Mouse (Mus musculus): ENCODE results near the gene Il17f.
A peak's percentile ranks its signal among the peaks of the same experiment; 100 is the strongest.
"Not testable (repeated sequence)": the region's sequence is repeated elsewhere in the genome, so short reads cannot be mapped to it uniquely, and the experiment has no call there.

The Il17f gene

DNA sequence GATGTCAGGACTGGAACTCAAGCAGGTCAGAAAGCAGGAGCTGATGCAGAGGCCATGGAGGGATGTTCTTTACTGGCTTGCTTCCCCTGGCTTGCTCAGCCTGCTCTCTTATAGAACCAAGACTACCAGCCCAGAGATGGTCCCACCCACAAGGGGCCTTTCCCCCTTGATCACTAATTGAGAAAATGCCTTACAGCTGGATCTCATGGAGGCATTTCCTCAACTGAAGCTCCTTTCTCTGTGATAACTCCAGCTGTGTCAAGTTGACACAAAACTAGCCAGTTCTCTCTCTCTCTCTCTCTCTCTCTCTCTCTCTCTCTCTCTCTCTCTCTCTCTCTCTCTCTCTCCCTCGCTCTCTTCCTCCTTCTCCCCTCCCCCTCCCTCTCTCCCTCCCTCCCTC, at the start of gene Il17f:
Gene Il17f, minus strand, starts transcription at position 101 of the 400 bp plus-strand sequence.
- DNase-seq = not testable (repeated sequence)

DNA sequence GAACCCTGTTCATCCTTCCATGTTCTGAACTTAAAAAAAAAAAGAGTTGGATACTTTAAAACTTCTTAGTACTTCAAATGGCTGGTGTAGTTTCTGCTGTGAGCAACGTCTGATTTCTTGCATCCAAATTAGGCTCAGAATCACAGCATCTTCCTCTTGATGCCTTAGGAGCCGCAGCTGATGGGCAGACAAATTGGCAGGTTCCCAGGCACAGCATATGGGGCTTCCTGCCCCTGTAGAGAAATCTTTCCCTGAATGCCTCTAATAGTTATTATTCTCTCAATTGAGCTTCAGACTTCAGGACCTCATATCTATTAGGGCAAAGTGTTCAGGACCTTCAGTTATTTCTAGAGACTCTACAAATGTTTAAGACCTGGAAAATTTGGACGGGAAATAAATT, 49.5 kb upstream of the Il17f start:
- DNase-seq = no peak

GRCm38 (mm10) chr1:20836551-20837125, 46.2 kb upstream of the Il17f start:
- no peak for DNase-seq

GRCm38 (mm10) chr1:20833141-20833511, 42.7 kb upstream of the Il17f start:
- no peak for DNase-seq

GRCm38 (mm10) chr1:20832473-20833140, 42.2 kb upstream of the Il17f start:
- no peak for DNase-seq

DNA sequence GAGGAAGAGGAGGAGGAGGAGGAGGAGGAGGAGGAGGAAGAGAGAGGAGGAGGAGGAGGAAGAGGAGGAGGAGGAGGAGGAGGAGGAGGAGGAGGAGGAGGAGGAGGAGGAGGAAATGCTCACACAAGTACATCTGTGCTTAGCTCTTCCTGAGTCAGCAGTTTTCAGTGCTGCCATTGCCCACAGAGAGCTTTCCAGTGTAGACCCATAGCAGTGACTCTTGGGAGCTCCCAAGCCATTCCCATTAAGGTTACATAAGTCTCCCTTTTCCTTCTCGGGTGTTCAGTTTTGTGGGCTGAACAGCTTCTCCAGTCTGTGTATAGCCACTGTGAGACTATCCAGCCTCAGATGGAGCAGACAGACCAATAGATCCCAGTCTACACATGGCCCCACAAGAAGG, 40.1 kb upstream of the Il17f start:
- DNase-seq = no peak

- DNase-seq = no peak
Measured at GRCm38 (mm10) chr1:20828061-20828460, 37.6 kb upstream of the Il17f start.

DNA sequence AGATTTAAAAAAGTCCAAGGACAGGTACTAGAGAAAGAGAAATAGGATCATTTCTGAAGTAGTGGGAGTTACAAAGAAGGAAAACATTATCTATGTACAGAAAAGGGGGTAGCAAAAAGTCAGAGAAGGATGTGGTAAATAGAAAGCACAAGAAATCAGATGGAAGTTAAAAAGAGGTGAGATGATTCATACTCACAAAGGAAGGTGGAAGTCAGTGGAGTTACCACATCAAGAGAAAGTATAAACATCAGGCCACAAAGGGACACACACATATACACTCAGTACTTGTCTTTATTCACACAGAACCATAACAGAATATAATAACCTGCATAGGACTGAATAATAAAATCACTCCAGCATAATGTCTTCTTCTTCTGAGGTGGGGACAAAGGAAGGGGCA, 34.6 kb upstream of the Il17f start:
- no peak for DNase-seq

GRCm38 (mm10) chr1:20823906-20824305, 33.5 kb upstream of the Il17f start:
- DNase-seq = no peak

DNA sequence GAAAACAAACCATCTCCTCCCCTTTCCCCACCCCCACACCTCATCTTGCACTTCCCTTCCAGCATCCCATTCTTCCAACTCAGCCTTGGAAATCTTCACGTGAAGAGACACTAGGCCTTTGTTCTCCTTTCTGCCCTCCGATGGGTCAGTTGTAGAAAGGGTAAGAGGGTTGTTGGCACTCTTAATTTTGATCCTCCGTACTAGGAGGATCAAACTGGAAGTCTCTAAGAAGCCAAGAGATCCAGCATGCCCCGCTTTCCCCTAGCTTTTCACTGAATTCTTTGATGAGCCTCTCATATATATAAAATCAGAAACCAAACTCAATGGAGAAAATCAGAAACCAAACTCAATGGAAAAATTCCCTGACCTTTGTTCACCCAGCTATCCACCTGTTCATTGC, 33.1 kb upstream of the Il17f start:
- DNase-seq = no peak

GRCm38 (mm10) chr1:20820959-20821358, 30.5 kb upstream of the Il17f start:
- DNase-seq = no peak

- DNase-seq = peak; percentile 78
Measured at GRCm38 (mm10) chr1:20819771-20820605, 29.6 kb upstream of the Il17f start, which contains the start of gene Mcm3. Gene Mcm3 (minus strand): TSS chr1:20820312.

DNA sequence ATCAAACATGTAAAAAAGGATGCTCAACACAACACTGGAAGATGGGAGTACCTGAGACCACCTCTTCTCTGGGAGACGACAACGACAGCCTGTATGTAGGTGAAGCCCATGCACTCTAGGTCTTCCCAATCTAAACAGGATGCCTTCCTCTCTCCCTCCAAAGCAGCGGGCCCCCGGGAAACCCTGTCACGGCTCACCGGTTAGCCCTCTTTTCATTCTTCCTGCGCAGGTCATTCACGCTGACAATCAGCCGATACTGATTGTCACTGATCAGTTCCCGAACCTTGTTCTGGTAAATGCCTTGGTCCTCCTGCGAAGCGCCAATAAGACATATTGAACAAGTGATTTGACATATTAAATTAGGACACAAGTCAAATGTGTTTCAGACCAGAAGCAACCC, 27.2 kb upstream of the Il17f start:
- DNase-seq = no peak

GRCm38 (mm10) chr1:20817172-20817571, 26.8 kb upstream of the Il17f start:
- DNase-seq = no peak

DNA sequence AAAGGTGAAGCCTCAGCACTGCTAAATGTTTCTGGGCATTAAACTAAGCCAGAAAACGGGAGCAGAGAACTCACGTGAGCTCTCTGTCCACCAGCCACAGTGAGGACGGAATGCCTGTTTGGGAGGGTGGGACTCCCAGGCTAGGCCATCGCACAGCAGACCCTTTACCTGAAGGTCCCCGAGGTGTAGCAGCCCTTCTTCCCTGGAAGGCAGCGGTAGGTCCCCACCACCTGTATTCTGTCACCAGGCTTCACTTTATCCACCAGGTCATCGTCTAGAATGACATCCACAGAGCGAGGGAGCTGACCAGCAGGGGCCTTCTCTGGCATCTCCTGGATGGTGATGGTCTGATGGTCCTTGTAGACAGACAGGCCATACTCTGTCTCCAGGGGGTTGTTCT, 24.1 kb upstream of the Il17f start:
- DNase-seq = no peak

DNA sequence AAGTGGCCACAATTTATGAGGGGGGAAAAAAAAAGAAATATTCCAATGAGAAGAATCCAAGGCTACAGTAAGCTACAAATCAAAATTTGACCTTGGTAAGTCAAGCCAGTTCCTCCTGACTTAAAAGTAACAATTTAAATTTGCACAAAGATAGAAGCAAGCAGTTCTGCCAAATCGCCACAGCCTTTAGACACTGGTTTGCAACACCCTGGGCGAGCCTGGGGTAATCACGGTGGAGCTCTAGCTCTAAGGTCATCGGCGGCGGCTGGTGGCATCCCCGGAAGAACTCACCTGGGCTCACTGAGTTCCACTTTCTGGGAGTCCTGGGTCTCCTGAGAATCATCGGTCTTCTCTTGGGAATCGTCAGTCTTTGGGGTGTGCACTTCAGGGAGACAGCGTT, 14.1 kb upstream of the Il17f start:
- DNase-seq = no peak

- DNase-seq = peak; percentile 29
Measured at GRCm38 (mm10) chr1:20801682-20802390, 11.4 kb upstream of the Il17f start.

DNA sequence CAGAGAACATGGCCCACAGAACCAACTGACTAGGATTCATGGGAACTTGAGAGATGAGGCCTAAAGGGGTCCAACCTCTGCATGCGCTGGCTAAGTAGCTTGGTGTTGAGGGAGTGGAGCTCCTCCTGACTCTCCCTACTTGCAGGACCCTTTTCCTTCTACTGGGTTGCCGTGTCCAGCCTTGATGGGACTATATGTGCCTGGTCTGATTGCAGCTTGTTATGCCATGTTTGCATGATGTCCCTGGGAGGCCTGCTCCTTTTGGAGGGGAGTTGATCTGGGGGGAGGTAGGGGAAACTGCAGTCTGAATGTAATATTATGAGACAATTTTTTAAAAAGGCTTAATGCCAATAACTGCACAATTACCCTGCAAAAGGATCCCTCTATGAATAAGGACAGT, 10.9 kb upstream of the Il17f start:
- DNase-seq = no peak

DNA sequence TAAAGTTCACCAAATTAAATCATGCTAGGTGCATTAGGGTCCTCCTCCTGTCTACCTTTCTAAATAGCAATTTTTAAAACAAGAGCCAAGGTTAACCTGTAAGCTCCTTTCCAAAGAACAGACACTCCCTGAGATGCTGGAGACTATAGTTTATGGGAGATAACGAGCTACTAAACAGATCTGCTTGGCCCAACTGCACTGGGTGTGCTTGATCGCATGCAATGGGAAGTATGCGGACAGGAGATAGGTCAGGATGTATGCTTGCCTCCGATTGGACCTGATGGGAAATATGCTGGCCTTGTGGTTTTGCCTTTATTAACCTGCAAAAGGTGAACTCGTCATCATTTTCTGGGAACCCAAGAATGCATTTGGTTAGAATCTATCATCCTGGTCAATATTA, 4.8 kb upstream of the Il17f start:
- no peak for DNase-seq

DNA sequence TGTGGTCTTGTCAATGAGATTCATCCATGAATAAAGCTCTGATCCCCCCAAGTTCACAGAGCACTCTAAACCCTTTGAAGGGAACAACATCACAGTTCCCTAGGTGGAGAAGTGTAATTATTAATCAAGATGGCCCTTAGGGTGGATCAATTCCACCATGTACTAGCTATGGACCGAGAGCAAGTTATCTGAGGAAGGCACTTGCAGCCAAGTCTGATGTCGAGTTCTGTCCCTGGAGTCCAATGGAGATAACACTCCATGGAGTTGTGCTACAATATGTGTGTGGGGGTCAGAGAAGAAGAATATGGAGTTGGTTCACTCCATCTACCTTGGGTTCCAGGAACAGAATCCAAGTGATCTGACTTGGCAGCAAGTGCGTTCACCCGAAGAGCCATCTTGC, 4.3 kb upstream of the Il17f start:
- no peak for DNase-seq

DNA sequence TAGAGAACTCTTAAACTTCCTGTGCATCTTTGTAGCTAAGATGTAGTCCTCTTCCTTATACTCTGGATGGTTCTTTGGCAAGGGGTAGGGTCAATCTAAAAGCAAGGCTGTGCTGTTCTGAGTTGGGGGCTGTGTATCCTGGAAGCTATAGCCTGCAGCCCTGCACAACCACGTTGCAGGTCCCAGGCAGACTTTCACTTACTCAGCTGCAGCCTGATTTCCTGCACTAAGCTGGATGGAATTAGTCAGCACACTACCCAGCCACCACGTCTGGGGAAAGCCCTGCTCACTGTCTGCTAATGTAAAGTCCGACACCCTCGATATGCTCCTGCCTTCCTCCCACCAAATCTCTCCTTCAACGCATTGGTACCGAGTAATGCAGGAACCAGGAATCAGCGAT, 997 bp upstream of the Il17f start:
- DNase-seq = no peak

GRCm38 (mm10) chr1:20788419-20788818, 2.0 kb downstream of the Il17f start:
- DNase-seq = no peak

- DNase-seq = no peak
Measured at GRCm38 (mm10) chr1:20787046-20787445, 3.4 kb downstream of the Il17f start.

GRCm38 (mm10) chr1:20778366-20778765, 12.1 kb downstream of the Il17f start:
- no peak for DNase-seq

Measured in right cerebral cortex, postnatal 14 days (tissue).